Mouse (Mus musculus) liver, adult 2 months (tissue): ENCODE measurements around the gene Gm5426. TPM values are rescaled to one million over a fixed set of nuclear protein-coding genes. Genes with fewer than 3 reads are reported as not detected.
"Not testable (repeated sequence)": the region's sequence is repeated elsewhere in the genome, so short reads cannot be mapped to it uniquely, and the experiment has no call there.

Experiments used
- DNase-seq: peaks from one replicate; pipeline ENCODE4 v3.0.0-alpha.2; 2011; ENCODE audit warnings: low read depth, low spot score; ENCODE audit errors: extremely low read depth
- H3K27ac ChIP-seq: fragments of 200-500 bp; replicated peaks from 2 replicates; pipeline ENCODE4 v1.5.1; 2012; ENCODE audit warnings: low read depth, mild to moderate bottlenecking, control low read depth, inconsistent platforms, low read length; ENCODE audit not compliant: insufficient read depth
- H3K27me3 ChIP-seq: fragments of 200-500 bp; 2 replicates; pipeline ENCODE4 v1.6.1; 2012; ENCODE audit warnings: mild to moderate bottlenecking, moderate library complexity, low read length, inconsistent platforms; ENCODE audit not compliant: control insufficient read depth, insufficient read depth
- H3K36me3 ChIP-seq: fragments of 200-500 bp; 2 replicates; pipeline ENCODE4 v1.6.1; 2012; ENCODE audit warnings: low read length, inconsistent platforms; ENCODE audit not compliant: control insufficient read depth, insufficient read depth
- H3K4me1 ChIP-seq: fragments of 200-500 bp; 2 replicates; pipeline ENCODE4 v1.6.1; 2011; ENCODE audit warnings: low read length; ENCODE audit not compliant: control insufficient read depth, insufficient read depth
- H3K4me3 ChIP-seq: fragments of 200-500 bp; 2 replicates; pipeline ENCODE4 v1.5.1; 2011; ENCODE audit warnings: low read depth, mild to moderate bottlenecking, control low read depth, low read length, moderate library complexity; ENCODE audit not compliant: insufficient read depth
- H3K79me2 ChIP-seq: fragments of 200-500 bp; 2 replicates; pipeline ENCODE4 v1.6.1; 2012; ENCODE audit warnings: inconsistent platforms, mild to moderate bottlenecking, low read length, moderate library complexity; ENCODE audit not compliant: control insufficient read depth, insufficient read depth
- H3K9ac ChIP-seq: fragments of 200-500 bp; 2 replicates; pipeline ENCODE4 v1.6.1; 2012; ENCODE audit warnings: low read depth, mild to moderate bottlenecking, control low read depth, inconsistent platforms, low read length
- CTCF ChIP-seq: fragments of 200-500 bp; IDR thresholded peaks from 2 replicates; pipeline ENCODE4 v1.5.1; 2011; ENCODE audit warnings: low read depth, low read length, control low read depth
- POLR2A ChIP-seq: fragments of 200-500 bp; IDR thresholded peaks from 2 replicates; pipeline ENCODE4 v1.6.1; 2011; ENCODE audit warnings: low read length, control low read depth; ENCODE audit not compliant: insufficient read depth; ENCODE audit errors: extremely low read depth
- WGBS: fragments of 180-500 bp; shearing (Covaris S2); methylation state at CpG from one replicate; pipeline ENCODE4 v1.1.7; 2018; 5-methylcytosine and 5-hydroxymethylcytosine counted together
- polyA plus RNA-seq: library from polyadenylated mRNA; depleted of rRNA; stranded (reverse); fragments of >200 nt; gene quantifications from 2 replicates; pipeline ENCODE4 v1.2.3, GENCODE M21; 2012
- total RNA-seq: library from RNA; depleted of rRNA; stranded (reverse); fragments of >200 nt; gene quantifications from 2 replicates; pipeline ENCODE4 v1.2.3, GENCODE M21; 2014

The Gm5426 gene
- total and polyA plus RNA-seq, 2 experiments, result not detected

DNA sequence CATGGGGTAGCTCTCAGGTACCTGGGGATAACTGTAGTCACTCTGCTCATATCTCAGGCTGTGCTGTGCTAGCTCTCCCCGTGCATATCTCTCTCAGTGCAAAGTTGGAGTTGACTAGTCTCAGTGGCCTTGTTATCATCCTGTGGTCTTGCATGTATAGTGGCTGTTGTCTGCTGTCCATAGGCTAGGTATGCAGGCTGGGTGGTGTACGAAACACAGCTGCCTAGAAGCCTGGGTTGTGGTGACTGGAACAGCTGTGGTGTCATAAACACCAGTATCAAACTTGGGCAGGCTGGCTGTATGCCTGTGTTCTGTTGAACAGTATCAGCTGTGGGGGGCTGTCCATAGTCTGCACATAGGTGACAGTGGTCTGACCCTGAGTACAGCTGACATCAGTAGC lies 7.2 kb upstream of the Gm5426 start:
- H3K4me1 ChIP-seq, result peaks cover 6% of the 10 kb centered on the region
- no peak overlapping the region for H3K9ac ChIP-seq

DNA sequence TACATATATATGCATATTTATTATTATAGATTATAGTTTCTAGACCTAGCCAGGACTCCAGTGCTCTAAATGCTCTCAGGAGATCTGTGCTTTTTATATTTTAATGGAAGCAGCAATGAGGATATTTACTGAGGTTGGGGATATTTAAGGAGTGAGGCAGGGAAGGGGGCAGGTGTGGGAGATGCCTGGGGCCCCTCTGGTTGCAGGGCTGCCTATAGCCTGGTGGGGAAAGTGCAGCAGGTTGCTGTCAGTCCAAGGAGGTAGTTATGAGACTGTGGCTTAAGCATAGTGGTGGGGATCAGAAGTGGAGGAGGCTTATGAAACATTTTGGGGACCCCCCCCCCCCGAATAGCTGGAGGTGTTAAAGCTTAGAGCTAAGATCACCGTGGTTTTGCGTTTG lies 6.0 kb upstream of the Gm5426 start:
- Histone ChIP-seq H3K27me3 (no peaks in the 10 kb centered on the region), H3K9ac (no peak overlapping the region), H3K4me1 (peaks cover 2% of the 10 kb centered on the region), H3K4me3 (no peak overlapping the region), H3K27ac (no peak overlapping the region), H3K79me2 (no peaks in the 10 kb centered on the region), H3K36me3 (no peaks in the 10 kb centered on the region)
- 82% methylated on average over 3 of the region's 3 CpGs for WGBS
- no peak for DNase-seq
- TF ChIP-seq POLR2A, result no peak
- TF ChIP-seq CTCF, result no peak

More for the DNA sequence above, 7.2 kb upstream of the Gm5426 start:
- no peaks in the 10 kb centered on the region for H3K79me2 ChIP-seq
- 84% methylated on average over 2 of the region's 2 CpGs for WGBS
- no peak overlapping the region for H3K4me3 ChIP-seq
- TF ChIP-seq POLR2A (no peak), CTCF (no peak)
- no peaks in the 10 kb centered on the region for H3K36me3 ChIP-seq
- no peaks in the 10 kb centered on the region for H3K27me3 ChIP-seq
- no peak for DNase-seq
- no peak overlapping the region for H3K27ac ChIP-seq

DNA sequence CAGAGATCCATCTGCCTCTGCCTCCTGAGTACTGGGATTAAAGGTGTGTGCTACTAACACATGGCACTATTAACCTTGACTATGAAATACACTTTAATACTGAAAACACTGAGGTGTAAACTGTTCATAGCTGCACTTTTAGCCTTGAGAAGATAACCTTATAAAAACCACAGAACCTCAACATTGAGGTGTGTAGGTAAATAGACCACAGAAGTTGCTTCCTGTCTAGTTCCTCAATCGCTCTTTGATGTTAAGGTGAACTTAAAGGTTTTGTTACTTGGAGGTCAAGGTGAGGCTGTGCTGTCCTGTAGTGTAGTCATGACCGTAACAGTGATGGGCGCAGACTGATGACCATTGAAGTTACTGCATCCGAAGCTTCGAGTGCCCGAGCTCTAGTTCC lies 5.3 kb upstream of the Gm5426 start:
- Histone ChIP-seq H3K36me3 (no peaks in the 10 kb centered on the region), H3K9ac (no peak overlapping the region), H3K4me3 (no peak overlapping the region), H3K4me1 (no peaks in the 10 kb centered on the region), H3K79me2 (no peaks in the 10 kb centered on the region), H3K27ac (no peak overlapping the region), H3K27me3 (no peaks in the 10 kb centered on the region)
- no peak for TF ChIP-seq CTCF
- no peak for TF ChIP-seq POLR2A
- WGBS, result 90% methylated on average over 6 of the region's 6 CpGs
- peak; percentile 2 for DNase-seq

DNA sequence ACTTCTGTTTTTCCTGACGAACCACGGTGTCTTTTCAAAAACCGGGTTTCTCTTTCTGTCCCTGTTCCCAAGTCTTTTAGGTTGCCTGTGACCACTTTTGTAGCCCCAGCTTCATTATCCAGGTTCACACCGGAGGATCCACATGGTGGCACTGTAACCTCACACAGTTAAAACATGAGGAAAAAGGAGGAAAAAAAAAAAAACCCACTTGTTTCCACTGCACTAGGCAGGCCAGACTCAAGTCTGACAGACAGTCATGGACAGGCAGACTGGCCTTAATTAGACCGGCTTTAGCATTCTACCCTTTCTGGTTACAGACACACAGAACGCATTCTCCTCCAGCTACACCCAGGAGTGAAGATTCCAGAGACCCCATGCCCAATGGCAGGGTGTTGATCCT lies 4.2 kb upstream of the Gm5426 start:
- Histone ChIP-seq H3K4me3 (no peak overlapping the region), H3K36me3 (no peaks in the 10 kb centered on the region), H3K4me1 (no peaks in the 10 kb centered on the region), H3K9ac (no peak overlapping the region), H3K27me3 (no peaks in the 10 kb centered on the region), H3K27ac (no peak overlapping the region), H3K79me2 (no peaks in the 10 kb centered on the region)
- WGBS, result 42% methylated on average over 6 of the region's 6 CpGs
- TF ChIP-seq CTCF (peak; percentile 21; the same call in 1 of the 2 replicates), POLR2A (no peak)
- DNase-seq, result peak; percentile 31

DNA sequence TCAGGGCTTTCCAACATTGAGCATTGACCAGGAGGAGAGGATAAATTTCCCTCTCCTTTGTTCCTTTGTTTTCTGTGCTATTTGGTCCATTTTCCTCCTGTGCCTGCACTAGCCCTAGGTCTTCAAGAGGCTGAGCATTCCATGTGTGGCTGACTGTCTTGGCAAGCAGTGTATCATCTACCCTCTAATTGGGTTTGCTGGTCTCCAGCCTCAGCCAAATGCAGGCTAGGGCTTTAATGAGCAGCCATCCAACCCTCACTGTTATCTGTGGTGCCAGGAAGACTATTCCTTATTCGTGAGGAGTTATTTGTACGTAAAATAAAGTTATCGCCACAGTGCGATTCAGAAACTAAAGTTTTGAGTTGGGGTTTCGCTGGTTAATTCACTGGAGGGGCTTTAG lies 2.2 kb downstream of the Gm5426 start:
- no peak overlapping the region for H3K4me3 ChIP-seq
- no peaks in the 10 kb centered on the region for H3K27me3 ChIP-seq
- H3K79me2 ChIP-seq, result no peaks in the 10 kb centered on the region
- no peak overlapping the region for H3K27ac ChIP-seq
- TF ChIP-seq CTCF, result no peak
- no peak for TF ChIP-seq POLR2A
- H3K36me3 ChIP-seq, result no peaks in the 10 kb centered on the region
- no peaks in the 10 kb centered on the region for H3K4me1 ChIP-seq
- WGBS, result 93% methylated on average over 5 of the region's 5 CpGs
- no peak overlapping the region for H3K9ac ChIP-seq
- no peak for DNase-seq

DNA sequence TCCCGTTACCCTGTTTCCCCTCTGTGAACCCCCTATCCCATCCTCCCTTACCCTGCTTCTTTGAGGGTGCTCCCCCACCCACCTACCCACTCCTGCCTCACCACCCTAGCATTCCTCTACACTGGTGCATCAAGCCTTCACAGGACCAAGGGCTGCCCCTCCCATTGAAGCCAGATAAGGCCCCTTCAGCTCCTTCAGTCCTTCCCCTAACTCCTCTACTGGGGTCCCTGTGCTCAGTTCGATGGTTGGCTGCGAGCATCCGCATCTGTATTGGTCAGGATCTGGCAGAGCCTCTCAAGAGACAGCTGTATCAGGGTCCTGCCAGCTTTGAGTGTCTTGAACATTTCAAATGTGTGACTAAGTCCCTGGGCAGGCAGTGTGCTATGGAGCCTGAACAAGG lies 2.9 kb downstream of the Gm5426 start:
- not testable (repeated sequence) for H3K4me1 ChIP-seq, H3K27ac ChIP-seq, H3K79me2 ChIP-seq, DNase-seq, H3K4me3 ChIP-seq, H3K27me3 ChIP-seq, H3K36me3 ChIP-seq, H3K9ac ChIP-seq
- WGBS, result 85% methylated on average over 4 of the region's 4 CpGs
